Mouse (Mus musculus) midbrain, postnatal 0 days (tissue): ENCODE data around the gene D6Ertd527e. TPM values are rescaled to one million over a fixed set of nuclear protein-coding genes. Genes with fewer than 3 reads are reported as not detected.

Source experiments
- ATAC-seq: fragments of 200-750 bp; cut with Nextera tagmentation; 2 replicates; pipeline ENCODE4 v1.8.0; 2017; ENCODE audit warnings: moderate number of reproducible peaks, mild to moderate bottlenecking, moderate TSS enrichment, moderate library complexity; ENCODE audit not compliant: low FRiP score
- DNase-seq: peaks from one replicate; pipeline ENCODE4 v3.0.0-alpha.2; 2015; ENCODE audit warnings: low spot score
- H3K27ac ChIP-seq: fragments of 300-500 bp; sonication (generic); 2 replicates; pipeline ENCODE4 v1.5.1; 2014; ENCODE audit warnings: low read depth, mild to moderate bottlenecking, low read length, mixed read lengths
- H3K27me3 ChIP-seq: fragments of 300-500 bp; sonication (generic); 2 replicates; pipeline ENCODE4 v1.6.1; 2014; ENCODE audit warnings: low read length, control low read depth, mixed read lengths; ENCODE audit not compliant: insufficient read depth
- H3K36me3 ChIP-seq: fragments of 300-500 bp; sonication (generic); 2 replicates; pipeline ENCODE4 v1.6.1; 2014; ENCODE audit warnings: low read length, control low read depth, mixed read lengths; ENCODE audit not compliant: insufficient read depth
- H3K4me1 ChIP-seq: fragments of 300-500 bp; sonication (generic); 2 replicates; pipeline ENCODE4 v1.6.1; 2014; ENCODE audit warnings: mild to moderate bottlenecking, control low read depth, antibody characterized with exemption, low read length, mixed read lengths; ENCODE audit not compliant: insufficient read depth
- H3K4me2 ChIP-seq: fragments of 300-500 bp; sonication (generic); 2 replicates; pipeline ENCODE4 v1.6.1; 2014; ENCODE audit warnings: low read depth, mild to moderate bottlenecking, low read length, mixed read lengths; ENCODE audit not compliant: poor library complexity, severe bottlenecking
- H3K4me3 ChIP-seq: fragments of 300-500 bp; sonication (generic); 2 replicates; pipeline ENCODE4 v1.5.1; 2014; ENCODE audit warnings: low read depth, mild to moderate bottlenecking, low read length, moderate library complexity
- H3K9ac ChIP-seq: fragments of 300-500 bp; sonication (generic); replicated peaks from 2 replicates; pipeline ENCODE4 v1.6.1; 2014; ENCODE audit warnings: mild to moderate bottlenecking, low read length, moderate library complexity, mixed read lengths; ENCODE audit not compliant: poor library complexity, severe bottlenecking
- H3K9me3 ChIP-seq: fragments of 300-500 bp; sonication (generic); 2 replicates; pipeline ENCODE4 v1.6.1; 2016; ENCODE audit warnings: low read length, control low read depth
- CTCF ChIP-seq: IDR thresholded peaks from 2 replicates; pipeline ENCODE4 v1.5.1; 2016; ENCODE audit warnings: antibody characterized with exemption, mild to moderate bottlenecking
- WGBS: fragments of 180-500 bp; shearing (Covaris S2); extraction: QIAGEN DNeasy Blood & Tissue Kit; methylation state at CpG from one replicate; pipeline ENCODE4 v1.1.7; 2014; 5-methylcytosine and 5-hydroxymethylcytosine counted together
- polyA plus RNA-seq: library from polyadenylated mRNA; unstranded; fragments of >200 nt; fragmentation: Nextera tagmentation; extraction: Ambion mirVana; gene quantifications from 2 replicates; pipeline ENCODE4 v1.2.1, GENCODE M21; 2015
- total RNA-seq: library from RNA; depleted of rRNA; stranded (reverse); fragments of >200 nt; gene quantifications from 2 replicates; pipeline ENCODE4 v1.2.3, GENCODE M21; 2014

Gene D6Ertd527e
- total and polyA plus RNA-seq, 2 experiments from 2014 or later = 0.41 to 0.77 TPM

GRCm38 (mm10) chr6:87123973-87124372, 19.4 kb downstream of the D6Ertd527e start:
- Histone ChIP-seq H3K9ac (no peak overlapping the region), H3K9me3 (no peaks in the 10 kb centered on the region), H3K4me2 (no peak overlapping the region), H3K36me3 (no peaks in the 10 kb centered on the region), H3K27me3 (no peaks in the 10 kb centered on the region), H3K4me3 (no peak overlapping the region), H3K27ac (no peak overlapping the region), H3K4me1 (no peaks in the 10 kb centered on the region)
- no peak for ATAC-seq
- no peak for TF ChIP-seq CTCF
- 75% methylated on average over 4 of the region's 4 CpGs for WGBS
- no peak for DNase-seq

GRCm38 (mm10) chr6:87127049-87127753, 22.7 kb downstream of the D6Ertd527e start:
- Histone ChIP-seq H3K4me3 (no peak overlapping the region), H3K36me3 (no peaks in the 10 kb centered on the region), H3K4me1 (no peaks in the 10 kb centered on the region), H3K27ac (no peak overlapping the region), H3K4me2 (no peak overlapping the region), H3K9me3 (no peaks in the 10 kb centered on the region), H3K27me3 (no peaks in the 10 kb centered on the region), H3K9ac (no peak overlapping the region)
- no peak for DNase-seq
- whole genome bisulfite sequencing = 75% methylated on average over 8 of the region's 8 CpGs
- ATAC-seq = no peak
- no peak for TF ChIP-seq CTCF

GRCm38 (mm10) chr6:87129861-87130260, 25.3 kb downstream of the D6Ertd527e start:
- Histone ChIP-seq H3K9ac (no peak overlapping the region), H3K27me3 (no peaks in the 10 kb centered on the region), H3K4me2 (no peak overlapping the region), H3K27ac (no peak overlapping the region), H3K36me3 (no peaks in the 10 kb centered on the region), H3K4me3 (no peak overlapping the region), H3K4me1 (no peaks in the 10 kb centered on the region), H3K9me3 (no peaks in the 10 kb centered on the region)
- no peak for TF ChIP-seq CTCF
- ATAC-seq = no peak
- DNase-seq = no peak
- 89% methylated on average over 8 of the region's 8 CpGs for WGBS

DNA sequence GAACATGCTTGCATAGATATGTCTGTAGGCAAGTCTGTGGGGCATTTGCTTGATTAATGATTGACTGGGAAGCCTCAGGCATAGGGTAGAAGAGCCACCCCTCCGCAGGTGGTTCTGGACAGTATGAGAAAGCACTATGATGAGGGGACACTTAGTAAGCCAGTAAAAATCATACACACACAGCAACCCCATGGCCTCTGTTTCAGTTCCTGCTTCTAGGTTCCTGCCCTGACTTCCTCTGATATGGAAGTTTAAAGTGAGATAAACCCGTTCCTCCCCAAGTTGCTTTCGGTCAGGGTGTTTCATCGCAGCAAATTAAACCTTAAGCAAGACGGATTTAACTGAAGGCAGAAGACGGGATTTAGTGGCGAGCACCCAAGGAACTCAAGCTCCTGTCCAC, 26.1 kb downstream of the D6Ertd527e start:
- H3K4me2 ChIP-seq = no peak overlapping the region
- no peak overlapping the region for H3K9ac ChIP-seq
- no peak overlapping the region for H3K27ac ChIP-seq
- H3K9me3 ChIP-seq = no peaks in the 10 kb centered on the region
- DNase-seq (no peak), ATAC-seq (no peak)
- no peak overlapping the region for H3K4me3 ChIP-seq
- TF ChIP-seq CTCF = no peak
- H3K27me3 ChIP-seq = no peaks in the 10 kb centered on the region
- no peaks in the 10 kb centered on the region for H3K36me3 ChIP-seq
- no peaks in the 10 kb centered on the region for H3K4me1 ChIP-seq
- WGBS = 95% methylated on average over 7 of the region's 7 CpGs

GRCm38 (mm10) chr6:87131078-87131477, 26.5 kb downstream of the D6Ertd527e start:
- no peak overlapping the region for H3K9ac ChIP-seq
- no peak overlapping the region for H3K4me3 ChIP-seq
- no peaks in the 10 kb centered on the region for H3K4me1 ChIP-seq
- peak; percentile 26; the same call in 1 of the 2 replicates for TF ChIP-seq CTCF
- WGBS = 77% methylated on average over 1 of the region's 1 CpGs
- DNase-seq (no peak), ATAC-seq (no peak)
- peaks cover 2% of the 10 kb centered on the region; the same call in 1 of the 2 replicates for H3K36me3 ChIP-seq
- H3K27me3 ChIP-seq = no peaks in the 10 kb centered on the region
- H3K9me3 ChIP-seq = no peaks in the 10 kb centered on the region
- H3K27ac ChIP-seq = no peak overlapping the region
- H3K4me2 ChIP-seq = no peak overlapping the region

- Histone ChIP-seq H3K9me3 (no peaks in the 10 kb centered on the region), H3K4me1 (no peaks in the 10 kb centered on the region), H3K27ac (no peak overlapping the region), H3K9ac (no peak overlapping the region), H3K4me3 (no peak overlapping the region), H3K36me3 (peaks cover 6% of the 10 kb centered on the region; the same call in 1 of the 2 replicates), H3K27me3 (no peaks in the 10 kb centered on the region), H3K4me2 (no peak overlapping the region)
- WGBS = 70% methylated on average over 3 of the region's 3 CpGs
- TF ChIP-seq CTCF = no peak
- no peak for DNase-seq
- ATAC-seq = no peak
Measured at GRCm38 (mm10) chr6:87133520-87133919, 29.0 kb downstream of the D6Ertd527e start.
